Mouse (Mus musculus): ENCODE results near the gene Thbs4.

The Thbs4 gene

DNA sequence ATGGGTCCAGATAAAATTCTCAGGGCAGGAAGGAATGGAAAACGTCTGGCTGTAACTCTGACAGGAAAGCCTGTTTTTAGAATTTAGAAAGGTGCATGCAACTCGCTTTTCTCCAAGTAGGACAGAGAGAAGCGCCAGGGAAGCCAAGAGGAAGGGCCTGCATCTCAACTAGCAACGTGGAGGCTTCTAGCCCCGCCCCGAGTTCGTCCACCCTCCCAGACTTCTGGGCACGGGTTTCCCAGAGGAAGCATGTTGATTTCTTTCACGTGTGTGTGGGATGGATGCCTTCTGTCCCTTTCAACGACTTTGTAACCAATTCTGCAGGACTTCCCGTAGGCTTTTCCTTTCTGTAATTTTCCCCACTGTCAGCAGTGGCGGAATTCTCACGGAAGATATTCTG lies 64.8 kb downstream of the Thbs4 start:
- in situ Hi-C loops (cut with MboI; ENCODE audit: unreplicated experiment in 2 of 2) = loop anchor here in 1 of 2 experiments (10.0 kb wide), 1 partner anchor 95 kb away; no protein-coding TSS in a partner anchor

DNA sequence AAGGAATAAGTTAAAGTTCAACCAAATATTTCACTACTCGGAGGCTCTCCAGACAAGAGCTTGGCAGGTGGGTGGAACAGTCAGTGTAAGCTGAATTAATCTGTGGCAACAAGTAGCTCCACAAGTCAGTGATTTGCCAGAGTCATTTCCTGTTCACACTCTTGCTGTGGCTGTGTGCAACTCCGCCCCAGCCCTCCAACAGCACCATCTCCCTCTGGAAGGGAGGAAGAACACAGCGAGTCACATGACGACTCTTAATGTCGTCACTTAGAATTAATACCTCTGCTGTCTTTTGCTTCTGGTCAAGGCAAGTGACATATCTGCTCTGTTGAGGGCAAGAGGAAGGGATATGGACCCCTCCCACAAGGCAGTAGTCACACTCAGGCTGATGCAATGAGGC lies 72.2 kb downstream of the Thbs4 start:
- in situ Hi-C loops (cut with MboI; ENCODE audit: unreplicated experiment in 2 of 2) = no loop called here

DNA sequence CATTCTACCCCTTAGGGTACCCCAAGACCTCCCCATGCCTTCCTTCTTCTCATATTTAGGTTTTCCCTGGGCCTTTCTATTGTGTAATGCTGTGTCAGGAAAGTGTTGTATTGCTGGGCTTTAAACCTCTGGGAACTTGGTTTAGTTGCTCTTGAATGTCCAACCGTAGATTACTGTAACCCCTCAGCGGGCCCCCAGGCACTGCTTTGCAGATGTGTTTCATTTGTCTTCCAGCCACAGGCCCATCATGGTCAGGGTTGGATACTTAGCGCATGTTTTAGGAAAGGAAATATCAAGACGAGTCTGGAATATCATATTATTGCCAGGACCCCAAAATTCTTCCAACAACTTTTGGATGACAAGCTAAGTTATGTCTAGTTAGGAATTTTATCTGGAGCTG lies 73.6 kb downstream of the Thbs4 start:
- in situ Hi-C loops (cut with MboI; ENCODE audit: unreplicated experiment in 2 of 2) = no loop called here

DNA sequence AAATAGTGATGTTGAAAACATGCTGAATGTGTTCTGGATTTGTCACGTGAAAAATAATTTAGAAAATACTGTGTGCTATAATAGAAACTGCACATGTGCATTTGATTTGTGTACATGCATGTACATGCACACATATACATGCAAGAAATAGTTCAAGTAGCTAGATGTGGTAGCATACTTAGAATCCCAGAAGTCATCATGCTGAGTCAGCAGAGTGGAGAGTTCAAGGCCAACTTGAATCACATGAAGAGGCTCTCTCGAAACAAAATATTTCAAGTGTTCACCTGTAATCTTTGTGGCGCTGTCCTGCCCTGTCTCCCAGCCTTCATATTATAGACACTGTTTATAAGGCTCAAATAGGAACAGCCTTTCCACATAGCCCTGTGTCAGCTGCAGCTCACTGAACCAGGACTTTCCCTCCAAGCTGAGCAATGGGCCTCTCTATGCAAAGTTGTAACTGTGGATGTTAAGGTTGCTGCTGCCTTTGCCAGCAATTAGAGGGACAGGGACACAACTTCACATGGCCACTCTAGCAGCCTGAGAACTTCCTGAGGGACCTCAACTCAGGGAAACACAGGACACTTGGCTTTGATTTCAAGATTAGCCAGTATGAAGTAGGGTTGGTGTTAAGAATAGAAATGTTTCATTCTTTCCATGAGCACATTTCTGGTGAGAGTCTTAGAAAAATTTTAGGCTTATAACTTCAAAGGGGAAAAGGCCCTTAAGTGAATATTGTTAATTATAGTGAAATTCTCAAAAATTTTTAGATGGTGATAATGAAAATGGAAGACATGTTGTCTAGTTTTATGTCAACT lies 76.6 kb downstream of the Thbs4 start:
- in situ Hi-C loops (cut with MboI; ENCODE audit: unreplicated experiment in 2 of 2) = no loop called here

DNA sequence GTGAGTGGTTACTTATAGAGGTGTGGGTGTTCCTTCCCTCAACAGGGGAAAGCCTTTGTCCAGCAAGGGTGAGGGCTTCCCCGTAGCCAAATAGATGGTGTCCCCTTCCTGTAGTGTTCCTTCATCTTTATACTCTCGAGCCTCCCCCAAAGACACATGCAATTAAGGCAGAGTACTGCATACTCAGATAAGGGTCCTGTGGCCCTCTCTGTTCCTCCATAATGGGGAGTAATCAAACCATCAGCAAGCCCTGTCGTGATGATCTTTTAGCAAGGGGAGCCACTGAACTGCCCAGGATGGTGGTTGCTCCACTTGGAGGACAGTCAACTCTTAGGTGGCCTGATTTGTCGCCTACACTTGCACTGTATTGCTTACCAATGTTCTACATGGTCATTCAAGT lies 82.0 kb downstream of the Thbs4 start:
- in situ Hi-C loops (cut with MboI; ENCODE audit: unreplicated experiment in 2 of 2) = no loop called here

DNA sequence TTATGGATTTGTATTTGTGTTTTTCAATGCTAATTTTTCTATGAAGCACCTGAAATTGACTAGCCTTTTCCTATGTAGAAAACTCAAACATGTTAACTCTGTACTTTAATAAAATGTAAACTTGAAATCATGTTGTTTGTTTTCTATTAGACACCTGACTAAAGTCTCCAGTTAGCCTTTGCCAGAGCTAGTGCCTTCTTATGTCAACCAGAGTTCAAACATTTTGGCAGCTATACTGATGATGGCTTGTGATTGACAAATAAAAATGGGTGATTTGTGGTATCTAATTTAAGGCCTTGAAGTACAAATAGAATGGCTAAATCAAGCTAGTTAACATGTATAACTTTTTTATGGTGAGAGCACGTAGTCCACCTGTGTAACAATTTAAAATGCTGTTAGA lies 82.8 kb downstream of the Thbs4 start:
- in situ Hi-C loops (cut with MboI; ENCODE audit: unreplicated experiment in 2 of 2) = no loop called here

DNA sequence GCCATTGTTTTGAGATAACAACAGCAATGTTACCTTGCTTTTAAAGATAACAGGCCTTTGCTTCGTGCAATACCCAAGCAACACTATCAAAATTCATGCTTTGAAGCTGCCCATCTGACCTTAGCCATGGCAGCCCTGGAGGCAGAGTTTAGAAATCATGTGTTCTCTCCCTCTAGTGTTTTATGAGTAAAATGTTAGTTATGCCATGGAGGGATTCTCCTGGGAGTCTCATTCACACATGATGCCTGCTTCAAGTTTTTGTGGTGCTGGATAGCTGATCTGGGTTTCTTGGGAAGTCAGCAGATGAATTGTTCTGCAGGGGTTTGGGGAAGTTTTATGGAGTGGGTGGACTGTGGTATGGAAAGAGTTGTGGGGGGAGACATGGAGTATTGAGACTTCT lies 84.3 kb downstream of the Thbs4 start:
- in situ Hi-C loops (cut with MboI; ENCODE audit: unreplicated experiment in 2 of 2) = no loop called here

DNA sequence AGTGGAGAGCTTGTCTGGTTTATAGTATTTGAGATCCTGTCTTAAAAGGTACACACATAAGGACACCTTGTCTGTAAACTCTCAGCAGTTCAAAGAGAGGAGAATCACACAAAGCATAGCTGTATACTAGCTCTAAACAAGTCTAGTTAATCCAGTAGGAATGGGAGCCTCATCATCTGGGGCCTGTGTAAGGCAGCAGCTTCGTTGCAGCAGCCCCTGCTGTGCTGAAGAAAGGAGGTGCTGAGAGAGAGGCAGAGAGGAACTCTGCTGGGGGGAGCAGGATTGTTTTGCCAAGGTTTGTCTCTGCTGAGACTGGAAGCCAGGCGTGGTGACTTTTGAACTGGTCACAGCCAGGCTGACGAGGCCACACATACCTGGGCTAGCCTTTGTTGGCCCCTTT lies 85.1 kb downstream of the Thbs4 start:
- in situ Hi-C loops (cut with MboI; ENCODE audit: unreplicated experiment in 2 of 2) = no loop called here

DNA sequence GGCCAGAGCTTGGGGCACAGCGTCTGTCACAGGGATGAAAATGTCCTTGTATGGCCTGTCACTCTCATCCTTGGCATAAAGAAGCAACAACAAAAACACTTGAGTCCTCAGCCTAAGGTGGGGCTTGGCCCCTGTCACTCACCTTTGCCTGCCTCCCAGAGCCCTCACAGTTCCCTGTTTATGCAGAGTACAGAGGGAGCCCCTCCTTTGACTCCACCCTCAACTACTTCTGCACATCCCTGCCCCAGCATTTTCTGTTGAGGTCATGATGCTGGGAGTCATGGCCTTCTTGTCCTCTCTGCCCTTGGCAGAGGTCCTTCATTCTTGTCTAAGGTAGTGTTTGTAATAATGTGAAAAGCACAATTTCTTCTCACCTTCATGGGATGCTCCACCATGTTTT lies 86.2 kb downstream of the Thbs4 start:
- in situ Hi-C loops (cut with MboI; ENCODE audit: unreplicated experiment in 2 of 2) = no loop called here

DNA sequence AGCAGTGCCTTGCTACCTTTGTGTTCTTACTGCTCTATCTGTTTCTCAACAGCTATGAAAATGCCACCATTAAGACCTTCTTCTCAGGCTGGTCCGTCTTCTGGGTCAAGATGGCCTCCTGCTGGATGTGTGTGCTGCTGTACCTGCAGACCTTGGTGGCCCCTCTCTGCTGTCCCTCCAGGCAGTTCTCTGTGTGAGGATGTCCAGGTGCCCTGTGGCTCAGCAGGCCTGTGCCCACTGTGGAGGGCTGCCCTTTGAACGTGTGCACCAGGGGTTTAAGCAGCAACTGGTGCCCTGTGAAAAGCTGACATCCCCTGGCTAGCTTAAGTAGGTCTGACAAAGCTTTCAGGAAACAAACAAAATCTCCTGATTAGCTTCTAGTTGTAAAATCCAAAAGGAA lies 86.7 kb downstream of the Thbs4 start:
- in situ Hi-C loops (cut with MboI; ENCODE audit: unreplicated experiment in 2 of 2) = no loop called here

DNA sequence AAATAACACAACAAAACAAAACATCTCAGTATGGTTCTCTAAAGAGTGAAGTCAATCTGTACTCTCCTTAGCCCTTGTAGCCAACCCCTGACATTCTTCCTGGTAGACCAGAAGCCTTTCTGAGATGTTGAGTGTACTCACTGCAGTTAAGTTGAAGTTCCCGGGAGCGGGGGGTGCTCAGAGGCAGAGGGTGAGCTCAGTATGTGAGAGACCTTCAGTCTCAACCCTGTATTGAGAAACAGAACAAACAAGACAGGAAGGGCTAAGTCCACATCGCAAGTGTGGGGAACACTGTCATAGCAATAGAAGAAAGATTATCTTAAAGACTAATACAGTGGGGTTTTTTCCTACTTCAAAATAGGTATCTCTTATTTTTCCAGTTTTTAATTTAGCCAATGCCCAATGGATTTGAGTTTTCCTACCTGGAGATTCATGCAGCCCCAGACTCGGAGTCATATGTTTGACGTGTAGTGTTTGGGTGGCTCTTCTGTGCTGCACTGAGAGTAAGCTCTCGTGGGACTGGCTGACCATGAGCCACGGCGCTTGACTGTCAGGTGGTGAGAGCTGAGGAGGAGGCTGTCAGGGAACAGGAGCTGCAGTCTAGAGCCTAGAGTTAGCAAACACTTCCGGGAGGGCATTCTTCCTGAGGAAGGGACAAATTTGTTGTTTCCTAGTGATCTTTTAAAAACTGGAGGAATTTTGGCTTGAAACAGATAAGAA lies 88.1 kb downstream of the Thbs4 start:
- in situ Hi-C loops (cut with MboI; ENCODE audit: unreplicated experiment in 2 of 2) = no loop called here

DNA sequence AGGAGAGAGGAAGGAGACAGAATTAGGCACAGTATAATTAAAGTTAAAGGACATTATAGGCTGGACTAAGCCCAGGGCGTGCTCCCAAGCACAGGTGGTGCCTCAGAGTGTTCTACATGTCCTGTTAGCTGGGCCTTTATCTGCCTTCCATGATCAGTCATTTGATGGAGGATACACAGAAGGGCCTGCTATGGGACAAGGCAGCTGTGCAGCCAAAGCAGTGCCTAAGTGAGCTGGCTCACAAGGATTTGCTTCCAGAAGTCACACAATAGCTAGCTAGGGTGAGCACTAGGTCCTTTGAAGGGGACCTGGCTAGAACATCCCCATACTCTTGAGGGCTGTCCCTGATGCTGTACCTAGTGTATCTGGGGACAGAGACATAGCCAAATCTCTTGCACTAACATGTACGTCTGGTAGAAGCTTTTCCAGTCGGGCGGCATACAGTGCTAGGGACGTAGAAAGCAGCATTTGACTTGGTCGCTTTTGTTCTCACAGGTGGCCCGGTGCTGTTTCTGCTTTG lies 89.5 kb downstream of the Thbs4 start:
- in situ Hi-C loops (cut with MboI; ENCODE audit: unreplicated experiment in 2 of 2) = no loop called here

DNA sequence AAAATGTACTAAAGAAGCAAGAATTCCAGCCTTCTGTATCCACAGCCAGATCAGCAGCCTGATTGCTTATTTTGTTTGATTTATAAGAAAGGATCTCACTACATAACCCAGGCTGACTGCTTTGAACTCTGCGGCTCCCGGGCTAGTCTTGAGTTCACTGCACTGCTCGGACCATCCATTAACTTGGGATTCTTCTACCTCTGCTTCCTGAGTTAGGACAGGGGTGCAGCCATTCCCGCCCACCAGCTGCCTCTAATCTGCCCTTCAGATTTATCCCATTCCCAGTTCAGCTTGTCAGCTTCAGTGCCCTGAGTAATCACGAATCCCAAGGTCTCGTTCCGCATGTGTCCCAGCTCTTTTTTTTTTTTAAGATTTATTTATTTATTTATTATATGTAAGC lies 90.4 kb downstream of the Thbs4 start:
- in situ Hi-C loops (cut with MboI; ENCODE audit: unreplicated experiment in 2 of 2) = no loop called here

DNA sequence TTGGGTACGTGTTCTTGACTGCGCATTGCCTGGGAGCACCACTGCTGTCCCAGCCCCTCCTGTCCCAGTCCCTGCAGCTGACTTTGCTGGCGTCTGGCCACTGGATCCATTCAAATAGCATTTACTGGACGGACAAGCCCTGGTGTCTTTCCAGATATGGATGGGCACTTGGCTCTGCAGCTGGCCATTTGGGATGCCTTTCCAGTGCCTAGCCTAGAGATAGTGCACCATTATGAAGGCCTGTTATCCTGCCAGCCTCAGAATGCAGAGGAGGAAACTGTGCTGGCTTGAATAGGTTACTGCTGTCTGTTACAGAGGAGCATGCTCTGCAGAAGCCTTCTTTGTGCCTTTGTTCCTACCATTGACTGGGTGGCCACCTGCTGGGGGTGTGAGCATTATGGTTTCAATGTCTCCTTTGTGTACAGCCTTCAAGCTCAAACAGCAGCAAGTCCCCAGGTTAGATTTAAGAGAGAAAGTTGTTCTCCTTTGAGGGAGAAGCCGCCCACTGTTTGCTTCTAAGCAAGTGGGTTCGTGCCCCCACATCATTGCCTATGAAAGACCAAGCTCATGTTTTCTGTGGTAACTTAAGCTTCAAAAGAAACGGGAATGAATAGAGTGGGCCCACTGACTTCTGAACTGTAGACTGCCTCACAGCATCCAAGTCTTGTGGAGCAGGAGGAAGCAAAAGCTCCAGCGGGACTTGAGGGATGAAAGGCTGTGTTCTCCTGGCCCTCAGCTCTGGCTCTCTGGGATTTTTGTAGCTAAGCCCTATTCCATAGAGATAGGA lies 91.2 kb downstream of the Thbs4 start:
- in situ Hi-C loops (cut with MboI; ENCODE audit: unreplicated experiment in 2 of 2) = no loop called here

DNA sequence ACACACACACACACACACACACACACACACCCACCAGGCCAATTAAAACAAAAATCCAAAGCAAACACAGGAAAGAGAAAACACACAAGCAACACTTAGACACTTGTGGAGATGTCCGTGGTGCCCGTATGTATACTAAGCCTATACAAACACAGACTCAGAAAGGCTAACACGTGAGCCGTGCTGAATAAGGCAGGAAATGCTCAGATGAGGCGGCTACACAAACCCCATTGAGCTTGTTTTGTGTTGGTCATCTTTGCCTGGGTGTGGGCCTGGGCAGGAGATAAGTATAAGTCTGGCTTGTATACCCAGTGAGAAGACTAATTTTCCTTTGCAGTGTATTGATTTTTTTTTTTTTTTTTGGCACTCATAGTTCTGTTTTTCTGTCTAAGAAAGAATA lies 92.6 kb downstream of the Thbs4 start:
- in situ Hi-C loops (cut with MboI; ENCODE audit: unreplicated experiment in 2 of 2) = no loop called here
